Mouse (Mus musculus): ENCODE data around the gene Srgap3.
A peak's percentile ranks its signal among the peaks of the same experiment; 100 is the strongest.

Srgap3 gene

DNA sequence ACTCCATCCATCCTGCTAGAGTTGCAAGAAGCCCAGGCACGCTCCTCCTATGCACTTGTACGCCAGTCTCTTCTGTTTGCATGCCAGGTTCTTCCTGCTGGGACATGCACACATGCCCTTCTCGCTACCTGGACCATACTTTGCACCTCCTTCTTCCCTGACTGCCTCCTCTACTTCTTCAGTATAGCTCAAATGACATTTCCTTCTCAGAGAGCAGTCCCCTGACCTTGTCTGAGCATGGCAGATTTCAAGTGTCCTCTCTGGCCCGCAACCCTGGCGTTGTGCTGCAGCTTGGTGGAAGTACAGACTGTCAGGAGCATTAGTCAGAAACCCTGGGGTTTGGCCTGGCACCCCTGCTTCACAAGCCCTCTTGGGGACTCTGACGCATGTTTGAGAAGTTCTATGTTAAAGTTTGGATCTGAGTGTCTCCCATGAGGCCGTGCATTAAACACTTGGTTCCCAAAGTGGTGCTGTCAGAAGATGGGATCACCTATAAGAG is 128.6 kb downstream of the Srgap3 start:
- DNase-seq (ENCODE audit: extremely low spot score), result no peak

- no peak for DNase-seq (ENCODE audit: extremely low spot score)
Measured at GRCm38 (mm10) chr6:112815604-112816003, 131.5 kb downstream of the Srgap3 start.

GRCm38 (mm10) chr6:112814525-112815086 is 132.5 kb downstream of the Srgap3 start:
- no peak for DNase-seq (ENCODE audit: extremely low spot score)

- no peak for DNase-seq (ENCODE audit: extremely low spot score)
Measured at GRCm38 (mm10) chr6:112812884-112813283, 134.2 kb downstream of the Srgap3 start.

DNA sequence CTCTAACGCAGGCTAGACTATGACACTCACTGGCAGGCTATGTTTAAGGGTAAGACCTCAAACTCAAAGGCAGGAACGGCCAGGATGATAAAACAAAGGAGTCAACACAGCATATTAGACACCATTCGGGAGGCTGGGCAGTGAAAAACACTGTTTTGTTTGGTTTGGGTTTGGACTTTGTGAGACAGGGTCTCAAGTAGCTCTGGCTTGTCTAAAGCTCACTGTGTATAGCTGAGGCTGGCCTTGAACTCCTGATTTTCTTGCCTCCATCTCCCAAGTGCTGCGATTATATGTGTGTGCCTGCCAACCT is 136.6 kb downstream of the Srgap3 start:
- DNase-seq (ENCODE audit: extremely low spot score), result no peak

DNA sequence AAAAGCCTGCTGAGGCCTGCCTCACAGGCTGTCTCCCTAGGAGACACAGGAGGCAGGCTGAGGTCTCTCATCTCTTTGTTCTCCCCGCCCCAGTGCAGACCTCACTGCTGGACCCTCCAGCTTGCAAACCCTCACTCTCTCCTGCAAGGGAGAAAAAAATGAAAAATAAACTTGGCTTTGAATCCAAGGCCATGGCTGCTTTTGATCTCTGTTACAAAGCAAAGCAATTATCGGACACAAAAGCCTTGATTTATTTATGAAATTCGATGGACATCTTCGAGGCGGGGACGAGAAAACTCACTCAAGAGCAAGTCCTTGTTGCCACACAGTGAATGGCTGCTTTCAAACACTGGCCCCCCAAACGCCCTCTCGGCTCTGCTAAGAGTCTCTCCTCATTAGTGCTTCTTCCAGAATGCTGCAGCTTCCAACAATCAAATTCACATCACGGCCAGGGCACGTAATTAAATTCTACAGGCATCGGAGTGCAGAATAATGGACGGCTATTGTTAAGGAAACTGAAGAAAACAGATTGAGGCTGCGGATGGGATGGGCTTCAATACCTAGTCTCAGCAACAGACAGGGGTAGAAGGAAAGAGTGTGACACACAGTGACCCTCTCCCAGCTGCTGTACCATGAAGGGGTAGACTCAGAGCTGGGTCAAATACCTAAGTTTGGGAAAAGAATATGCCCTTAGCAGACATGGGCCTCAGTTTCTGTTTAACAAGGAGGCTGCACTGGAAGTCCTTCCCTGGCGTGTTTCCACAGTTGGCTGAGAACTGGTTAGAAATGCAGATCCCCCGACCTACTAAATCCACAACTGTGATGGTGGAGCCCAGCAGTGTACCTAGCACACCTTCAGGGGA is 137.2 kb downstream of the Srgap3 start:
- DNase-seq (ENCODE audit: extremely low spot score), result peak; percentile 41

- no peak for DNase-seq (ENCODE audit: extremely low spot score)
Measured at GRCm38 (mm10) chr6:112808738-112809137, 138.3 kb downstream of the Srgap3 start.

GRCm38 (mm10) chr6:112801917-112802316 is 145.1 kb downstream of the Srgap3 start:
- DNase-seq (ENCODE audit: extremely low spot score), result no peak

DNA sequence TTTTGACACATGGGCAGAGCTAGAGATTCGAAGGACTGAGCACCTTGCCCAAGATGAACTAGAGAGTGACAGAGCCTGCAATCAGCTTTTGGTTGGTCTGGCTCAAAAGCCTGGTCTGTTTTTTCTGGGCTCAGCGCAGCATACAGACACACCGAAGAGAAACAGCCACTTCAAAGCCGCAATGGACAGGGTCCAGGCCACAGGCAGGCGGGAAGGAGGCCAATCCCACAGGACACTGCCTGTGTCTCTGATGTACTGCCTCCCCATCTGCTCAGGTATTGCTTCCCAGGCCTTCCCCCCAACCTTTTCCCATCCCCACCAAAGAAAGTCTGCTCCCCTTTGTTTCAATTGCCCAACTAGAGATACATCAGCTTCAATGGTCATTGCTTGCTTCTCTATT is 148.7 kb downstream of the Srgap3 start:
- DNase-seq (ENCODE audit: extremely low spot score), result no peak

GRCm38 (mm10) chr6:112796607-112797006 is 150.5 kb downstream of the Srgap3 start:
- DNase-seq (ENCODE audit: extremely low spot score), result no peak

- no peak for DNase-seq (ENCODE audit: extremely low spot score)
Measured at GRCm38 (mm10) chr6:112793887-112794286, 153.2 kb downstream of the Srgap3 start.

DNA sequence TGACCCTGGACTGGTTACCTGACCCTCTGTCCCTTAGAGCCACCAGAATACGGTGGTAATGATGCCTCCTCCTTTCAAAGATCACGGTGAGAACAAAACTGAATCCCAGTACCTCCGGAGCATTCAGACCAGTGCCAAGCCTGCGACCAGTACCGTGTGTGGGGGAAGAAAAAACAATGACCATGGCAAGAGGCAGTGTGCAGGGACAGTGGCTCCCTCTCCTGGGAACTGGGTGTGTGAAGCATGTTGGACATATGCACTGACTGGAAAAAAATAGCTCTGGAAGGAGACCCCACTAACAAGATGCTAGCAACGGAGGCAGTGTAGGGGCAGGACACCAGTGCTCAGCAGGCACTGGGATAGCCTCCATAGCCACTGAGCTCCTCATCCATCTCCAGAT is 157.2 kb downstream of the Srgap3 start:
- no peak for DNase-seq (ENCODE audit: extremely low spot score)

- no peak for DNase-seq (ENCODE audit: extremely low spot score)
Measured at GRCm38 (mm10) chr6:112788617-112789016, 158.4 kb downstream of the Srgap3 start.

DNA sequence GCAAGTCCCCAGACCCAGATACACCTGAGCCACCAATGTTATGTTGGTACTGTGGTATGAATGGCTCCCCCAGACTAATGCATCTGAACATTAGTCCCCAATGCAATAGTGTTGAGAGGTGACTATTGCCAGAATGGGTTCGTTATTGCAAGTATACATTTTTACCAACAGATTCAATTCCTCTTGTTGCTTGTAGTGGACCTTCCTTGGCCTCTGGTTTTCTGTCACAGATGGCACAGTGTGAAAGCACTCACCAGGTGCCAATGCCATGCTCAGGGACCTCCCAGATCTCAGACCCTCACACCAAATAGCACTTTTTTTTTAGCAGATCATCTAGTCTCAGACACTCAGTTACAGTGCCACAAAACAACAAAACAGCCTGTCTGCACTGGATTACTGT is 158.9 kb downstream of the Srgap3 start:
- DNase-seq (ENCODE audit: extremely low spot score), result no peak

DNA sequence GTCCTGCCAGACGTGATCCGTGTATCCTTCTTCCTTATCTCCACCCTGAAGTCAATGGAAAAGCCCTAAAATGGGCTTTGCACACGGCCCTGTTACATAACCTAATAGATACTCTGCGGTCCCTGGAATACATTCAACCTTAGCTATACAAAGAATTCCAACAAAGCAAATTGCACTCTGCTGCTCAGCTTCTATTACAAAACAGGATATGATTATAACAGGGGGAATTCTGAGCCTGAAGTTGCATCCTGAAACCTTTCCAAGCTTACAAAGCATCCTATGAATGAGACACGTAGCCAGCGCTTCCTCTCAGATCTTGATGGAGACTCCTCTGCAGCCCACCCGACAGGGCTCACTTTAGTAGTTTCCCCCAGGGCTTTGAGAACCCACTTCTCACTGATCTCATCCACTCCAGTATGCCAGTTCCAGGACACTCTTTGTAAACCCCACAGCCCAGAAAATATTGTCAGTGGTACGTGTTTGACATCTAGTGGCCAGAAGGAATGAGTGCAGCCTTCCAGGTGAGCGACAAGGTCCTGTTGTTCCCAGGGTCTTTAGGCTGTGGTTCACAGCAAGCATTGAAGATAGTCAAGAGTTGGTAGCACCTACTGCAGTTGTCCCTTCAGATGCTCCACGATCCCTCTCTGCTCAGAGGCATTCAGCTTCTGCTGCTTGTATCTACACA is 165.5 kb downstream of the Srgap3 start:
- no peak for DNase-seq (ENCODE audit: extremely low spot score)

DNA sequence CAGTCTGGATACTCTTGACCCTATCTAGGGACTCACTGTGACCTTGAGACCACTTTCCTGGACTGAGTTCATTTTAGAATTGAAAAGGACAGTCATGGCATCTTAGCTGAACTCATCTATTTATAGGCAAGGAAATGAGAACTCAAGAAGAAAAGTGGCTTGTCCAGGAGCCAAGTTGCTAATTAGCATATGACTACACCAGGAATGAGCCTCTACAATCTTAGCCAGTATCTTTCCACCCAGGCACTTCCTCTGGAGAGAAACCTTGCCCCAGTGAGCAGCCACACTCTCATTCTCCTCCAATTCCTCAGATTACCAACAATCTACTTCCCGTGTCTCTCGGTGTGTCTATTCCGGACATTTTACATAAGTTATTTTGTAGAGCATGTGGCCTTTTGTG is 168.9 kb downstream of the Srgap3 start:
- DNase-seq (ENCODE audit: extremely low spot score), result no peak

DNA sequence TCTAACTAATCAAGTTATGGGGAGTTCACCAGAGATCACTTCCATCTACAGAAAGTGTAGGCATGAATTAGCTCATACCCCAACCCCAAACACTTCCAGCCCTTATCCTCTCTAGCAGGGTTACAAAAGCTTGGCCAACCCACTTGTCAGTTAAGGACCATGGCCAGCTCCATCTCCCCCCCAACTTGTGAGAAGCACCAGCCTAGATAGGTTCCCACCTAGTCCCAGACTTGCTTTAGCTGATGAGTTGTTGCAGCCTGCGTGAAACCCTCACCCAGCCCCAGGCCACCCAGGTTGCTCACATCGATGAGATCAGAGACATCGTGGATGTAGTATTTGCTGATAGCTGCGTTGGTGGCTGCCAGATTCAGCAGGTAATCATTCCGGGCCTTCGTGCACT is 170.3 kb downstream of the Srgap3 start:
- no peak for DNase-seq (ENCODE audit: extremely low spot score)

DNA sequence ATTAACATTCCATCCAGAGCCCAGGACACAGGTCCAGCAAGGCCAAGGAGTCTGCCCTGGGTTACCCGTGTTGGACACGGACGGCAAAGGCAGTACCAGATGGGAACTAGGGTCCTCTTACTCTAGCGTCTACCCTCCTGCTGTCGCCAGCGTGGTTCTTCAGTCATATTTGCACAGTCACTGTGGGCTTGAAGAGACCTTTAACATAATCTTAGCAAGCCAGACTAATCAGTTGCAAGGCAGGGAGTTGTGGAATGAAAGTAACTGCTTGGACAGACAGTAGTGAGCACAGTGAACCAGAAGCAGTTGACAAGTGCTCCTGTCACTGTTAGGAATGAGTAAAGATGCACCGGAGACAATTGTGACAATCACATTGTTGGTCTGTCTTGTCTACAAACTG is 173.3 kb downstream of the Srgap3 start:
- no peak for DNase-seq (ENCODE audit: extremely low spot score)

- no peak for DNase-seq (ENCODE audit: extremely low spot score)
Measured at GRCm38 (mm10) chr6:112770996-112771395, 176.1 kb downstream of the Srgap3 start.

GRCm38 (mm10) chr6:112758541-112758940 is 188.5 kb downstream of the Srgap3 start:
- peak; percentile 10 for DNase-seq (ENCODE audit: extremely low spot score)

DNA sequence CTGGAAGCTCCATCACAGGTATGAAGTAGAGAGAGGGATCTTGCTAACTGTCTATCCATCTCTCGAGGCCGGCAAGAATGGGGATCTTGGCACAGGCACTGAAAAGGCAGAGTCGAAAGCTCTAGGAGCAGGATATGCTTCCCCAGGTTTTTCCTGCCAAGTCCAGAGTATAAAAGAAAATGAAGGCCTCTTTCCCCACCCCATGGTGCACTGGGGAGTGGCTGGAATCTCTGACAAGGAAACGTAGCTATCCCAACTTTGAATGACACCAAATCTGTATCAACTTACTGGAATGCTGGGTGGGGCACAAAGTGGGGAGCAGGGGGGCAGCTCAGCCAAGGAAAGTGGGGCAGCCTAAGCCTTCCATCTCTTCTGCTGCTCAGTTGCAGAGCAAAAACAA is 190.2 kb downstream of the Srgap3 start:
- DNase-seq (ENCODE audit: extremely low spot score), result no peak

- no peak for DNase-seq (ENCODE audit: extremely low spot score)
Measured at GRCm38 (mm10) chr6:112754994-112755393, 192.1 kb downstream of the Srgap3 start.

DNA sequence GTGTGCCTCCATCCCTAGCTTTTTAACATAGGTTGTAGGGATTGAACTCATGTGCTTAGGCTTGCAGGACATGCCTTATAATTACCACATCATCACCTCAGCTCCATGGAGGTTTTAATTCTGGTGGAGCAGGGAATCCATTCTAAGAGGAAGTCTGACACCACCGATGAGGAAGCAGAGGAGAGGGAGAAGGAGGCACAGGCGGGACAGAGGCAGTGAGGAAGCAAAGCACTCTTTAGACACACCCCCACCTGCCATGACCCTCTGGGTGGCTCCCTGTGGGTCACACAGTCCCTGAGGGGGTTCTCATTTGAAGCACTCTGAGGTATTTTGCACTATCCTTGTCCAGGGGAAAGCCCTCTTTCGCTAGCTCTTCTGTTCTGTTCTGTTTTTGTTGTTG is 194.5 kb downstream of the Srgap3 start:
- DNase-seq (ENCODE audit: extremely low spot score), result no peak
